Mouse (Mus musculus): ENCODE results near the gene Ppef1.

GRCm38 (mm10) chrX:160601053-160601452, 134.5 kb downstream of the Ppef1 start:
- TF ChIP-seq POLR2A (IDR thresholded peaks at IDR 0.05; ENCODE audit: borderline replicate concordance, insufficient read depth, low read length), result no peak
- no peak for TF ChIP-seq CTCF (IDR thresholded peaks at IDR 0.05; ENCODE audit: borderline replicate concordance, insufficient read depth, low read depth, low read length)

All from cerebellum, adult 2 months (tissue).